Comparison of ENCODE assay signal across 8 mouse cellular contexts in genomic region chr10:67115666-67116091, GRCm38 (mm10). TPM values are rescaled to one million over a fixed set of nuclear protein-coding genes. Genes with fewer than 3 reads are reported as not detected.
DNase-seq lines count a peak whose midpoint lies in the region; ATAC-seq lines count a peak whose summit lies in the region.

No protein-coding gene starts in this region.

- no peaks in the 10 kb centered on the region for H3K9me3 ChIP-seq in heart, embryonic 13.5 days
- H3K9me3 ChIP-seq in liver, embryonic 16.5 days (replicated peaks; ENCODE audit: control insufficient read depth, low read length): no peaks in the 10 kb centered on the region

- H3K4me2 ChIP-seq in heart, embryonic 13.5 days: peak overlapping the region; percentile 2; the same call in 1 of the 2 replicates
- no peak overlapping the region for H3K4me2 ChIP-seq in liver, embryonic 16.5 days (ENCODE audit: low read depth, low read length)

- H3K4me3 ChIP-seq in brown adipose tissue, adult 24 weeks (ENCODE audit: insufficient read depth, low read depth, low read length): no peak overlapping the region
- H3K4me3 ChIP-seq in heart, embryonic 13.5 days: no peak overlapping the region
- H3K4me3 ChIP-seq in liver, embryonic 16.5 days (ENCODE audit: low read depth, low read length): no peak overlapping the region

- peak; percentile 96 for DNase-seq in heart, adult 11 months
- no peak for DNase-seq in heart, postnatal 25 days (ENCODE audit: low spot score)
- DNase-seq in right cerebral cortex, postnatal 25 days: no peak
- no peak for DNase-seq in layer of hippocampus, postnatal 14 days (ENCODE audit: low spot score in 2 of 2)
- DNase-seq in right cerebral cortex, postnatal 14 days: no peak

- H3K27ac ChIP-seq in brown adipose tissue, adult 24 weeks (replicated peaks; ENCODE audit: low read depth, low read length): peak overlapping the region; percentile 39
- peak overlapping the region; percentile 77 for H3K27ac ChIP-seq in heart, embryonic 13.5 days (replicated peaks)
- H3K27ac ChIP-seq in liver, embryonic 16.5 days (ENCODE audit: low read length): peak overlapping the region; percentile 46; the same call in 1 of the 2 replicates

- peaks cover 34% of the 10 kb centered on the region for H3K4me1 ChIP-seq in brown adipose tissue, adult 24 weeks (ENCODE audit: control insufficient read depth, insufficient read depth, insufficient read length, low read length)
- peaks cover 74% of the 10 kb centered on the region for H3K4me1 ChIP-seq in heart, embryonic 13.5 days
- peaks cover 12% of the 10 kb centered on the region for H3K4me1 ChIP-seq in liver, embryonic 16.5 days (ENCODE audit: control insufficient read depth, low read depth, low read length)

- peaks cover 4% of the 10 kb centered on the region for H3K36me3 ChIP-seq in heart, embryonic 13.5 days
- H3K36me3 ChIP-seq in liver, embryonic 16.5 days (ENCODE audit: control insufficient read depth, insufficient read depth): no peaks in the 10 kb centered on the region

- WGBS in heart, embryonic 13.5 days: 19% methylated on average over 5 of the region's 5 CpGs
- 15% methylated on average over 5 of the region's 5 CpGs for WGBS in liver, embryonic 16.5 days (ENCODE audit: insufficient replicate concordance)

- H3K27me3 ChIP-seq in heart, embryonic 13.5 days (replicated peaks): no peaks in the 10 kb centered on the region
- H3K27me3 ChIP-seq in liver, embryonic 16.5 days (ENCODE audit: control insufficient read depth, insufficient read depth, low read depth, low read length): no peaks in the 10 kb centered on the region

- peak overlapping the region; percentile 1; the same call in 1 of the 2 replicates for H3K9ac ChIP-seq in heart, embryonic 13.5 days
- no peak overlapping the region for H3K9ac ChIP-seq in liver, embryonic 16.5 days (ENCODE audit: low read depth, low read length)

- ATAC-seq in heart, embryonic 13.5 days (ENCODE audit: extremely low read depth, insufficient number of reproducible peaks, low FRiP score, low TSS enrichment): peak; percentile 21; the same call in 1 of the 2 replicates
- 0 out of 2 replicates have a peak, but pooled peaks have one; percentile 47 for ATAC-seq in liver, embryonic 16.5 days (ENCODE audit: low read depth)

- intact Hi-C loops in heart, postnatal 25 days (cut with DNase I): loop anchor here (5.0 kb wide), 1 partner anchor 63 kb away; no protein-coding TSS in a partner anchor

RNA-seq across cellular contexts. Expression of gene Reep3, which starts 18.9 kb away (rescaled TPM):
- total RNA-seq in heart, postnatal 25 days (2021): 10 to 100 TPM; 21.4 to 22.9 TPM
- polyA plus RNA-seq in brown adipose tissue, adult 24 weeks (2012; ENCODE audit: insufficient read depth, insufficient read length, missing spikeins): 32.0 and 42.6 TPM in 2 replicates
- polyA plus RNA-seq in heart, embryonic 13.5 days (2015; fragmentation: Nextera tagmentation; extraction: Ambion mirVana): 23.2 and 26.4 TPM in 2 replicates
- polyA plus RNA-seq in liver, embryonic 16.5 days (2015; fragmentation: Nextera tagmentation; extraction: Ambion mirVana): 9.0 and 10.0 TPM in 2 replicates
- total RNA-seq in layer of hippocampus, postnatal 14 days (2021): 10 to 100 TPM; 32.0 to 32.2 TPM

RNA-seq across cellular contexts. Expression of gene Jmjd1c, which starts 19.8 kb away (rescaled TPM):
- 10 to 100 TPM; 38.5 to 40.9 TPM for total RNA-seq in heart, postnatal 25 days (2021)
- polyA plus RNA-seq in brown adipose tissue, adult 24 weeks (2012; ENCODE audit: insufficient read depth, insufficient read length, missing spikeins): 8.4 and 12.7 TPM in 2 replicates
- polyA plus RNA-seq in heart, embryonic 13.5 days (2015; fragmentation: Nextera tagmentation; extraction: Ambion mirVana): 30.3 and 30.8 TPM in 2 replicates
- polyA plus RNA-seq in liver, embryonic 16.5 days (2015; fragmentation: Nextera tagmentation; extraction: Ambion mirVana): 9.8 and 10.9 TPM in 2 replicates
- 100 to 1,000 TPM in 1 of 2 experiments, 10 to 100 TPM in 1; 96.9 to 104 TPM for total RNA-seq in layer of hippocampus, postnatal 14 days (2021)
